Mouse (Mus musculus) midbrain, embryonic 11.5 days (tissue): ENCODE measurements at regions not wholly inside any gene's neighbourhood (a gene's known extent, or its start where the extent isn't known, plus 50 kb on each side); places are given as distances from the start of the nearest gene placed in this dataset. TPM values are rescaled to one million over a fixed set of nuclear protein-coding genes. Genes with fewer than 3 reads are reported as not detected.
A peak's percentile ranks its signal among the peaks of the same experiment; 100 is the strongest.

Source experiments
- ATAC-seq: fragments of 200-750 bp; cut with Nextera tagmentation; 2 replicates; pipeline ENCODE4 v1.8.0; 2017; ENCODE audit warnings: moderate TSS enrichment, moderate library complexity; ENCODE audit not compliant: low FRiP score
- DNase-seq: peaks from one replicate; pipeline ENCODE4 v3.0.0; 2015; ENCODE audit warnings: low spot score; ENCODE audit errors: missing footprints
- H3K27ac ChIP-seq: fragments of 300-500 bp; sonication (generic); 2 replicates; pipeline ENCODE4 v1.5.1; 2014; ENCODE audit warnings: low read depth, low read length
- H3K27me3 ChIP-seq: fragments of 300-500 bp; sonication (generic); 2 replicates; pipeline ENCODE4 v1.6.1; 2014; ENCODE audit warnings: mild to moderate bottlenecking, low read length, moderate library complexity, mixed read lengths; ENCODE audit not compliant: control insufficient read depth, insufficient read depth
- H3K36me3 ChIP-seq: fragments of 300-500 bp; sonication (generic); 2 replicates; pipeline ENCODE4 v1.6.1; 2014; ENCODE audit warnings: mild to moderate bottlenecking, low read length, moderate library complexity, mixed read lengths; ENCODE audit not compliant: control insufficient read depth, insufficient read depth
- H3K4me1 ChIP-seq: fragments of 300-500 bp; sonication (generic); 2 replicates; pipeline ENCODE4 v1.6.1; 2014; ENCODE audit warnings: low read length; ENCODE audit not compliant: control insufficient read depth, insufficient read depth
- H3K4me2 ChIP-seq: fragments of 300-500 bp; sonication (generic); 2 replicates; pipeline ENCODE4 v1.6.1; 2014; ENCODE audit warnings: mild to moderate bottlenecking, moderate library complexity
- H3K4me3 ChIP-seq: fragments of 300-500 bp; sonication (generic); 2 replicates; pipeline ENCODE4 v1.5.1; 2014; ENCODE audit warnings: low read depth, low read length
- H3K9ac ChIP-seq: fragments of 300-500 bp; sonication (generic); 2 replicates; pipeline ENCODE4 v1.6.1; 2014; ENCODE audit warnings: low read length
- H3K9me3 ChIP-seq: fragments of 300-500 bp; sonication (generic); 2 replicates; pipeline ENCODE4 v1.6.1; 2016; ENCODE audit warnings: low read length; ENCODE audit not compliant: control insufficient read depth
- WGBS: fragments of 180-500 bp; shearing (Covaris S2); extraction: QIAGEN DNeasy Blood & Tissue Kit; methylation state at CpG from one replicate; pipeline ENCODE4 v1.1.7; 2014; 5-methylcytosine and 5-hydroxymethylcytosine counted together
- microRNA counts: library from miRNA; unstranded; fragments of <30 nt; microRNA quantifications from one replicate; lab custom pipeline; 2015
- microRNA-seq: library from miRNA; unstranded; fragments of <30 nt; microRNA quantifications from one replicate; pipeline ENCODE4, GENCODE M21; 2017

DNA sequence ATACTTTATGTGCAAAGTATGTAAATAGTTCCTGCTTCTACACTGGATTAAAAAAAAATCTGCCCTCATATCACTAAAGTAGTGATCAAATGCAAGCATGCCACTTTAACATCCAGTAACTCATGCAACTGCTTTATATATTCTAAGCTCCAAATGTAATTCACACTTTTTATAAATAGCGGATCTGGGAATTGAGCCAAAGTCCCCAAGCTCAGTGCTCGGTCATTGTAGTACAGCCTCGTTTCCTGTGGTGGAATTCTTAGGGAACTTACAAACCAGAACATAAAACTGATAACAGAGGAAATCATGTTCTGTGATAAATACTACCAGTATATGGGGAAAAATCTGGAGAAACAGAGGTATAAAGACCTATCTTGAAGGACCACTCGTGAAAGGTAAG is 690.1 kb upstream of the Tmpo start:
- WGBS: 90% methylated on average over 4 of the region's 4 CpGs
- Histone ChIP-seq H3K4me1 (no peaks in the 10 kb centered on the region), H3K4me2 (no peak overlapping the region), H3K9me3 (no peaks in the 10 kb centered on the region), H3K27me3 (no peaks in the 10 kb centered on the region), H3K9ac (no peak overlapping the region), H3K27ac (no peak overlapping the region), H3K36me3 (no peaks in the 10 kb centered on the region), H3K4me3 (no peak overlapping the region)
- no peak for DNase-seq
- no peak for ATAC-seq

DNA sequence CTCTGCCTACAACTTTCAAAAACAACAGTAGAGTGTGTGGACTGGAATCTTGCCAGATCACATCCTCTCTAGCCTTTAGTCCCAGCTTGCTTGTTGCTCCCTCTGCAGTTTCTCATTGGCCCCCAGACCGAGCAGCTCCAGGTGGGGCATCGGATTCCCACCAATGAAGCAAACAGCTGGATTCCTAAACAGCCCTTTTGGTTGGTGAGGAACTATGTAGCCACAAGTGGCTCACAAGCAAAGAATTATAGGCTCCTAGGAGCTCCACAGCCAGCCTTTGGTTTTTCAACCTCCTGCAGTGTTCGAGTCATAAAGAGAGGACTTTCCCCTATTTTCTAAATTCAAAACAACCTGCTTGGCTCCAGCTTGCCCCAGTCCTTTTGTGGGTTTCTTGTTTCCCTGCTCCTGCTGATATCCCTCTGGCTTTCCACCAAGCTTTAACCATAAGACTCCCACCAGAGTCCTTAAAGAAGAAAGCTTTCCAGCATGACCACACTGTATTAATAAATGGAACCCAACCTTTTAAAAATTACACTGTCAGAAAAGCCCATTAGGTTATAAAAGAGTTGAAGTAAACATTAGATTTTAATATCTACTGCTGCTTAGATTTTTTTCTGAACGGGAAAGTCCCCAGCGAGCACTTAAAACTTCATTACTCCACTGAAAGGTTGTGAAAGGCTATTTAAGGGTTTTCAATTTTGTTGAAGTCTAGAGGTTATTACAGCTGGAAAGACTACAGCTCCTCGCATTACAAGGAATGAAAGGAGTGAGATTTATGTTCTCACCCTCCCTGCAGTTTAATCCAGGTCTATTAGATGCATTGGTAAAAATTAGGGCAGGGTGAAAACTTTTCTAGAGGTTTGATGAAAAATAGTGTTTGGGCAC is 677.8 kb upstream of the Tmpo start:
- DNase-seq (no peak), ATAC-seq (no peak)
- Histone ChIP-seq H3K36me3 (no peaks in the 10 kb centered on the region), H3K27me3 (no peaks in the 10 kb centered on the region), H3K27ac (no peak overlapping the region), H3K9ac (no peak overlapping the region), H3K4me1 (no peaks in the 10 kb centered on the region; the same call in 1 of the 2 replicates), H3K9me3 (no peaks in the 10 kb centered on the region), H3K4me2 (no peak overlapping the region), H3K4me3 (no peak overlapping the region)
- WGBS: 47% methylated on average over 6 of the region's 6 CpGs

DNA sequence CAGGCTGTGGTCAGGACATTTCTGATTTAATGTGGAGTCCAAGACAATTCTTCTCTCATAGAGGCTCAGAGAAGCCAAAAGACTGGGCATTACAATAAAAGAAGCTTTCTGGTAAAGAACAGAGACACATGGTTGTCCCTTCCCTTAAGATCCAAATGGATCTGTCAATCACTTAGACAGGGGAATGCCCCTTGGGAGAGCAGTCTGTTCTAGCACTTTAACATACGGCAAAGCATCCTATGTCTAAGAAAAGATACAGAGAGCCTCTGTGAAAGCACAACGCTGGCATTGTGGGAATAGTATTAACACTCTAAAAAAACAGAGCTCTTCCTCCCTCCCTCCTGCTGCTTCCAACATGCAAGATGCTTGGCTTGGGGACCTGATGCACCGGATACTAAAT is 646.0 kb upstream of the Tmpo start:
- Histone ChIP-seq H3K4me2 (no peak overlapping the region), H3K27ac (no peak overlapping the region), H3K4me3 (no peak overlapping the region), H3K9me3 (no peaks in the 10 kb centered on the region), H3K4me1 (no peaks in the 10 kb centered on the region), H3K9ac (no peak overlapping the region), H3K36me3 (no peaks in the 10 kb centered on the region), H3K27me3 (no peaks in the 10 kb centered on the region)
- no peak; the same call in 1 of the 2 replicates for ATAC-seq
- DNase-seq: no peak
- 41% methylated on average over 3 of the region's 3 CpGs for WGBS

DNA sequence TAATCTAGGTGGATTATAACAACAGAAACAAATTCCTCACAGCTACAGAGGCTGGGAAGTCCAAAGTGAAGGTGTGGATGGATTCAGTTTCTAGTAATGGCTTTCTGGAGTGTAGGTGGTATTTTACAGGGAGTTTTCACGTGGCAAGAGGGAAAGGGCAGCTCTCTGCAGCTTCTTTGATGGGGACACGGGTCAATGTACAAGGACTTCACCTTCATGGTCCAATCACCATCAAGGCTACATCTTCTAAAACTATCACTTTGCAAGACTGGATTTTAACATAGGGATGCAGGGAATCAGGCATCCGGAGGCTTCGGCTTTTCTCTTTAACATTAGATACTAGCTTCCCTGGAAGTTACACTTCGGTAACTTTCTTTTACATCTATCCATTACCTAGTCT is 642.4 kb upstream of the Tmpo start:
- 90% methylated on average over 5 of the region's 5 CpGs for WGBS
- no peak for ATAC-seq

DNA sequence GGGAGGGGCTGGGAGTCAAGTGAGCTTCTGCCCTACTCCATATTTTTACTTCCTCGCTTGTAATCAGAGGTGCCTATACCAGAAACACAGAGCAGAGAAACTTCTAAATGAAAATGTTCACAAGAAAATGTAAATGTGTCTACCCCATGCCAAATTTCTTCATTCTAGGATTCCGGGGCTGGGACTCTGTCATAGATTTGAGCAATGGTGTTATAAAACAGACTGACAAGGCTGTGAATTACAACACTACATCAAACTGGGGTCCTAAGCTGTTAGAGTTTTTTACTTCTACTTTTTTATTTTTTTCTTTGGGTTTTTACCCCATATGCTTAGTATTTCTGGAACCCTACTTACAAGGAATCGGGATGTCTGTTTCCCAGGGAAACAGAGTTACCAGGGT is 623.8 kb upstream of the Tmpo start:
- Histone ChIP-seq H3K36me3 (no peaks in the 10 kb centered on the region), H3K4me3 (no peak overlapping the region), H3K9me3 (no peaks in the 10 kb centered on the region), H3K4me2 (no peak overlapping the region), H3K9ac (no peak overlapping the region), H3K27ac (no peak overlapping the region), H3K27me3 (no peaks in the 10 kb centered on the region), H3K4me1 (no peaks in the 10 kb centered on the region)
- DNase-seq (no peak), ATAC-seq (no peak)
- WGBS: 90% methylated on average over 3 of the region's 3 CpGs

More for the DNA sequence above, 642.4 kb upstream of the Tmpo start:
- no peak overlapping the region for H3K27ac ChIP-seq
- H3K27me3 ChIP-seq: no peaks in the 10 kb centered on the region
- no peak overlapping the region for H3K9ac ChIP-seq
- no peaks in the 10 kb centered on the region for H3K9me3 ChIP-seq
- H3K36me3 ChIP-seq: no peaks in the 10 kb centered on the region
- H3K4me1 ChIP-seq: no peaks in the 10 kb centered on the region
- DNase-seq: no peak
- no peak overlapping the region for H3K4me2 ChIP-seq
- no peak overlapping the region for H3K4me3 ChIP-seq

MicroRNAs in the stretch of these regions (microRNA counts, 519-probe panel; counts per million panel counts)
- microRNA mmu-miR-135a (lab: Ali Mortazavi, UCI): 7,541 counts per million, percentile 96 among the panel's probes with 10 or more counts

Small RNAs in the stretch of these regions (microRNA-seq; reads per million reads assigned to microRNA genes)
- gene Gm22582: not detected
- 758 reads per million, percentile 75 among the genes with 10 or more reads in this experiment for gene Mir1251
- gene Mir135a-2: 325 reads per million, percentile 68 among the genes with 10 or more reads in this experiment
